Mouse (Mus musculus) ES-E14 (cell line): Measurements from ENCODE around the gene Fgf2. TPM values are rescaled to one million over a fixed set of nuclear protein-coding genes. Genes with fewer than 3 reads are reported as not detected.

ENCODE experiments used
- DNase-seq: peaks from one replicate; pipeline ENCODE4 v3.0.0-alpha.2; 2013; ENCODE audit warnings: low read depth, low spot score
- H3K27ac ChIP-seq: 2 replicates; pipeline ENCODE4 v1.5.1; 2012; ENCODE audit warnings: low read depth, mild to moderate bottlenecking, low read length, moderate library complexity, mixed read lengths; ENCODE audit not compliant: poor library complexity, insufficient read depth, severe bottlenecking
- H3K36me3 ChIP-seq: 2 replicates; pipeline ENCODE4 v1.6.1; 2012; ENCODE audit warnings: mild to moderate bottlenecking, low read length, moderate library complexity, mixed read lengths; ENCODE audit not compliant: control insufficient read depth, poor library complexity, insufficient read depth, severe bottlenecking
- H3K4me1 ChIP-seq, 2 experiments: fragments of 150-350 bp in 1 of 2; sonication (generic) in 1 of 2; 2 replicates each; pipeline ENCODE4 v1.6.1; 2012; ENCODE audit warnings: low read length in 2 of 2, mild to moderate bottlenecking in 1 of 2, mixed read lengths in 1 of 2; ENCODE audit not compliant: control insufficient read depth in 2 of 2, insufficient read depth in 2 of 2, poor library complexity in 1 of 2
- H3K4me3 ChIP-seq, 2 experiments: fragments of 150-350 bp in 1 of 2; sonication (generic) in 1 of 2; 2 replicates each; pipeline ENCODE4 v1.5.1; 2012; ENCODE audit warnings: low read length in 2 of 2, low read depth in 1 of 2, mild to moderate bottlenecking in 1 of 2, mixed read lengths in 1 of 2; ENCODE audit not compliant: insufficient read depth in 1 of 2, poor library complexity in 1 of 2, severe bottlenecking in 1 of 2
- H3K9ac ChIP-seq: 2 replicates; pipeline ENCODE4 v1.6.1; 2012; ENCODE audit warnings: low read depth, mild to moderate bottlenecking, low read length, mixed read lengths; ENCODE audit not compliant: poor library complexity, insufficient read depth, severe bottlenecking
- H3K9me3 ChIP-seq: fragments of 150-350 bp; sonication (generic); 2 replicates; pipeline ENCODE4 v1.6.1; 2012; ENCODE audit warnings: low read depth, mild to moderate bottlenecking, low read length; ENCODE audit not compliant: control insufficient read depth, insufficient read depth
- CHD2 ChIP-seq: IDR thresholded peaks from 2 replicates; pipeline ENCODE4 v1.6.1; 2014; ENCODE audit warnings: mild to moderate bottlenecking, low read depth, low read length, inconsistent platforms
- HCFC1 ChIP-seq: IDR thresholded peaks from 2 replicates; pipeline ENCODE4 v1.6.1; 2012; ENCODE audit warnings: low read length, inconsistent platforms, borderline replicate concordance; ENCODE audit not compliant: insufficient read depth
- MAFK ChIP-seq: IDR thresholded peaks from 2 replicates; pipeline ENCODE4 v1.6.1; 2014; ENCODE audit warnings: mild to moderate bottlenecking, low read depth, low read length, inconsistent platforms; ENCODE audit not compliant: insufficient read depth
- ZC3H11A ChIP-seq: IDR thresholded peaks from 2 replicates; pipeline ENCODE4 v1.6.1; 2012; ENCODE audit warnings: low read depth, mild to moderate bottlenecking, inconsistent platforms, low read length, borderline replicate concordance
- ZNF384 ChIP-seq: IDR thresholded peaks from 2 replicates; pipeline ENCODE4 v1.6.1; 2012; ENCODE audit warnings: low read depth, low read length, inconsistent platforms
- in situ Hi-C, 2 experiments: fragments of 600-800 bp; cut with MboI; formaldehyde crosslinking; loops; one replicate each; pipeline ENCODE4 v1.15.1; 2025; ENCODE audit warnings: low sequenced_read_pairs in 2 of 2, inconsistent platforms in 1 of 2; ENCODE audit not compliant: unreplicated experiment in 2 of 2
- total RNA-seq: library from RNA; depleted of rRNA; stranded (reverse); fragments of 300-350 nt; gene quantifications from 2 replicates; pipeline ENCODE4 v1.2.3, GENCODE M21; 2012

The Fgf2 gene
- total RNA-seq, 1 experiment, result 0.45 TPM

DNA sequence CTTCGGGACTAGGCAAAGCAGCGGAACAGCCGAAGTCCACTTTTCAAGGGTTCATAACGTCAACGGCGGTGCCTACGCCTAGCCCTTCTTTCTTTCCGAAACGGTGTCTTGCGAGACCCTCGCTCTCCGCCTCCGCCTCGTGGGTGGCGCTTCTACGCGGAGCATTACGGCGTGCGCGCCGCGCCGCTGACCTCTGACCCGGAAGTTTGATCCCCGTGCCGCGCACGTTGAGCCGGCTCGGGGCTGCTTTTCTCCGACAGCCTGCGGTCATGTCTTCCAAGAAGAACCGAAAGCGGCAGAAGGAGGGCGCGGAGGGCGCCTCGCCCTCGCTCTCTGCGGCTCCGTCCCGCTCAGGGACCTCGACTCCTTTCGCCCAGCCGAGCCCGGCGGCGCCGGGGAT, 71.9 kb downstream of the Fgf2 start, which contains the start of gene Nudt6:
Gene Nudt6 (minus strand): TSS at position 140 of the 400 bp plus-strand sequence.
- Histone ChIP-seq H3K36me3 (no peaks in the 10 kb centered on the region; the same call in 1 of the 2 replicates), H3K4me3 (peak within 1 kb of the TSS; percentile 92 to 99), H3K4me1 (peaks cover 0 to 3% of the 10 kb centered on the region in 2 experiments; a peak in 3 of 4 replicates), H3K27ac (peak within 1 kb of the TSS; percentile 86), H3K9me3 (no peaks in the 10 kb centered on the region), H3K9ac (peak within 1 kb of the TSS; percentile 92)
- peak; percentile 79 for DNase-seq
- TF ChIP-seq HCFC1 (peak; percentile 79), ZC3H11A (no peak), ZNF384 (no peak), CHD2 (peak; percentile 47; the same call in 1 of the 2 replicates)
- in situ Hi-C loops, result no loop called here

DNA sequence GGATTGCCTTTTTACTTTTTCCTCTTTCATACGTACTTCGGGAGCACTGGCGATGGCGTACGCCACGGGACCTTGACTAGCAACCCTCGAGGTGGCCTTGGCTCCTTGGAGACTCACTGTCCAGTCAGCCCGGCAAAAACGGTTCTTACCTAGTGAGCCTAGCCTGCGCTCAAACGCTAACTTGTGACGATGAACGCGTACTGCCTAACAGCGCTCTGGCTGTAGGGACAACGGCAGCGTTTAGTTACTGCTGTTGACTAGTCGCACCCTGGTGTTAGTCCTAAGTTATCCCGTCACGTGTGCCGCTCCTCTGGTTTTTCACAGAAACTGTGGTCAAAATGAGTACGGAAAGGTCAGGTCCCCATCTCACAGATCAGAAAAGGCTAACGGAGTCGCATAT, 72.5 kb downstream of the Fgf2 start:
- no peak for DNase-seq
- Histone ChIP-seq H3K9me3 (no peaks in the 10 kb centered on the region), H3K27ac (0 out of 2 replicates have a peak overlapping the region, but pooled peaks have one; percentile 14), H3K9ac (peak overlapping the region; percentile 92), H3K4me3 (peak overlapping the region; percentile 90 to 92), H3K4me1 (peaks cover 0 to 3% of the 10 kb centered on the region in 2 experiments; a peak in 3 of 4 replicates), H3K36me3 (no peaks in the 10 kb centered on the region; the same call in 1 of the 2 replicates)
- in situ Hi-C loops, result no loop called here
- TF ChIP-seq MAFK, result no peak
- TF ChIP-seq HCFC1, result no peak
- no peak for TF ChIP-seq CHD2
- no peak for TF ChIP-seq ZNF384
- no peak for TF ChIP-seq ZC3H11A

DNA sequence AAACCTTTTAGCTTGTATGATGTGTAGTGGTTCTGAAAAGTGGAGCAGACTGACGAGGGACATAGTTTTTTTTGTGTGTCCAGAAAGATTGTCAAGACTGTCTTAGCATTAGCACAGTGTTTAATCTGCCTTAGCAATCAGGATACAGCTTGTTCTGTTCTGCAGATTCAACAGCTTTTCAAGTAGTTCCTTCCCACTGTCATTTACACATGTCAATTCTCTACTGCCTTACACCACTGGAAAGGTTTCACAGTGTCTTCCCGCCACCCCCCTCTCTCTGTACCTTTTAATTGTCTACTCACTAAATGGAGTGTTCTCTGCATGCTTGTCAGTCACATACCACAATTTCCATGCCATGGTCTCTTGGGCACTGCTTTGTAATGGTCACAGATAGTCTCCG, 73.0 kb downstream of the Fgf2 start:
- H3K4me3 ChIP-seq, result peak overlapping the region; percentile 90 to 92
- no peak for DNase-seq
- H3K9ac ChIP-seq, result peak overlapping the region; percentile 92
- H3K36me3 ChIP-seq, result peaks cover 3% of the 10 kb centered on the region; the same call in 1 of the 2 replicates
- TF ChIP-seq ZNF384 (no peak), MAFK (no peak), CHD2 (no peak), HCFC1 (no peak), ZC3H11A (no peak)
- in situ Hi-C loops, result no loop called here
- peaks cover 0 to 3% of the 10 kb centered on the region in 2 experiments; a peak in 3 of 4 replicates for H3K4me1 ChIP-seq
- H3K9me3 ChIP-seq, result no peaks in the 10 kb centered on the region
- H3K27ac ChIP-seq, result no peak overlapping the region

DNA sequence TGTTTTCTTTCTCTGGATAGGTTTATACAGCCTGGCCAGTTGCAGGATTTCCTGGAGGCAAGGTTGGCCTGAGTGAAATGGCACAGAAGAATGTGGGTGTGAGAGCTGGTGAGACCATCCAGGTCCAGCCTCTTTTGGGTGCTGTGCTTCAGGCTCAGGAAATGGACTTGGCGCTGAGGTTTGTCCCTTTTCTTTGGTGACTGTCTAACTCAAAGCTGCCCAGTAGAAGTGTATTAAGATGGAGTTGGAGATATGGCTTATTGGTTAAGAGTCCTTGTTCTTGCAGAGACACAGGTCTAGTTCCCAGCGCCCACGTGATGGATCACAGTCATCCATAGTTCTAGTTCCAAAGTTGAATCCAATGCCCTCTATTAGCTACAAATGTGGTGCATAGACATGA, 77.9 kb downstream of the Fgf2 start:
- DNase-seq, result no peak
- H3K9ac ChIP-seq, result no peak overlapping the region
- TF ChIP-seq ZC3H11A, result no peak
- TF ChIP-seq ZNF384, result no peak
- no peak overlapping the region for H3K27ac ChIP-seq
- no peak overlapping the region for H3K4me3 ChIP-seq
- in situ Hi-C loops, result no loop called here
- peaks cover 8% of the 10 kb centered on the region for H3K36me3 ChIP-seq
- H3K9me3 ChIP-seq, result no peaks in the 10 kb centered on the region
- H3K4me1 ChIP-seq, result no peaks in the 10 kb centered on the region; a peak in 1 of 4 replicates

GRCm38 (mm10) chr3:37430359-37430758, 82.2 kb downstream of the Fgf2 start:
- Histone ChIP-seq H3K4me1 (no peaks in the 10 kb centered on the region), H3K9me3 (no peaks in the 10 kb centered on the region), H3K27ac (no peak overlapping the region), H3K4me3 (no peak overlapping the region), H3K9ac (no peak overlapping the region), H3K36me3 (peaks cover 10% of the 10 kb centered on the region)
- DNase-seq, result no peak
- in situ Hi-C loops, result no loop called here
- TF ChIP-seq MAFK, result no peak
- TF ChIP-seq ZNF384, result no peak
- TF ChIP-seq HCFC1, result no peak
- no peak for TF ChIP-seq CHD2
- TF ChIP-seq ZC3H11A, result no peak
